Mouse (Mus musculus) hindbrain, embryonic 11.5 days (tissue): ENCODE measurements around the gene Naip1. TPM values are rescaled to one million over a fixed set of nuclear protein-coding genes. Genes with fewer than 3 reads are reported as not detected.
"Not testable (repeated sequence)": the region's sequence is repeated elsewhere in the genome, so short reads cannot be mapped to it uniquely, and the experiment has no call there.

Source experiments
- ATAC-seq: fragments of 200-750 bp; cut with Nextera tagmentation; 2 replicates; pipeline ENCODE4 v1.8.0; 2017; ENCODE audit warnings: mild to moderate bottlenecking, moderate TSS enrichment, moderate library complexity; ENCODE audit not compliant: low FRiP score
- DNase-seq: peaks from one replicate; pipeline ENCODE4 v3.0.0-alpha.2; 2015; ENCODE audit warnings: low spot score
- H3K27ac ChIP-seq: fragments of 300-500 bp; sonication (generic); 2 replicates; pipeline ENCODE4 v1.5.1; 2014; ENCODE audit warnings: mild to moderate bottlenecking, low read depth, low read length
- H3K27me3 ChIP-seq: fragments of 300-500 bp; sonication (generic); 2 replicates; pipeline ENCODE4 v1.6.1; 2014; ENCODE audit warnings: mild to moderate bottlenecking, low read length, moderate library complexity, mixed read lengths; ENCODE audit not compliant: control insufficient read depth, insufficient read depth
- H3K36me3 ChIP-seq: fragments of 300-500 bp; sonication (generic); 2 replicates; pipeline ENCODE4 v1.6.1; 2014; ENCODE audit warnings: mild to moderate bottlenecking, low read length, moderate library complexity, mixed read lengths; ENCODE audit not compliant: control insufficient read depth, insufficient read depth
- H3K4me1 ChIP-seq: fragments of 300-500 bp; sonication (generic); replicated peaks from 2 replicates; pipeline ENCODE4 v1.6.1; 2014; ENCODE audit warnings: low read length, mixed read lengths; ENCODE audit not compliant: control insufficient read depth, insufficient read depth
- H3K4me2 ChIP-seq: fragments of 300-500 bp; sonication (generic); replicated peaks from 2 replicates; pipeline ENCODE4 v1.6.1; 2014; ENCODE audit warnings: mild to moderate bottlenecking, low read depth, low read length
- H3K4me3 ChIP-seq: fragments of 300-500 bp; sonication (generic); 2 replicates; pipeline ENCODE4 v1.5.1; 2014; ENCODE audit warnings: low read depth, low read length
- H3K9ac ChIP-seq: fragments of 300-500 bp; sonication (generic); 2 replicates; pipeline ENCODE4 v1.6.1; 2014; ENCODE audit warnings: low read depth, low read length
- H3K9me3 ChIP-seq: fragments of 300-500 bp; sonication (generic); 2 replicates; pipeline ENCODE4 v1.6.1; 2016; ENCODE audit warnings: low read length; ENCODE audit not compliant: control insufficient read depth
- WGBS: fragments of 180-500 bp; shearing (Covaris S2); extraction: QIAGEN DNeasy Blood & Tissue Kit; methylation state at CpG from one replicate; pipeline ENCODE4 v1.1.7; 2014; 5-methylcytosine and 5-hydroxymethylcytosine counted together
- polyA plus RNA-seq: library from polyadenylated mRNA; unstranded; fragments of >200 nt; fragmentation: Nextera tagmentation; extraction: Ambion mirVana; gene quantifications from 2 replicates; pipeline ENCODE4 v1.2.1, GENCODE M21; 2014

The Naip1 gene
- polyA plus RNA-seq, result not detected in 2 replicates

GRCm38 (mm10) chr13:100452415-100453127 lies at the start of gene Naip1:
Naip1 (minus strand) TSS chr13:100452869.
- not testable (repeated sequence) for H3K27ac ChIP-seq, ATAC-seq, H3K9me3 ChIP-seq, H3K4me2 ChIP-seq, DNase-seq, H3K4me1 ChIP-seq, H3K36me3 ChIP-seq, H3K4me3 ChIP-seq, H3K9ac ChIP-seq, H3K27me3 ChIP-seq
- 85% methylated on average over 8 of the region's 8 CpGs for WGBS

GRCm38 (mm10) chr13:100499625-100500024 lies 47.0 kb upstream of the Naip1 start:
- H3K4me3 ChIP-seq, H3K4me2 ChIP-seq, ATAC-seq, H3K9me3 ChIP-seq, DNase-seq, H3K27me3 ChIP-seq, H3K36me3 ChIP-seq, H3K27ac ChIP-seq, H3K9ac ChIP-seq, H3K4me1 ChIP-seq: not testable (repeated sequence)

GRCm38 (mm10) chr13:100495337-100495736 lies 42.7 kb upstream of the Naip1 start:
- 84% methylated on average over 4 of the region's 4 CpGs for WGBS

GRCm38 (mm10) chr13:100494370-100494769 lies 41.7 kb upstream of the Naip1 start:
- not testable (repeated sequence) for H3K27ac ChIP-seq, H3K9me3 ChIP-seq, H3K36me3 ChIP-seq, ATAC-seq, H3K9ac ChIP-seq, H3K4me2 ChIP-seq, H3K27me3 ChIP-seq, H3K4me1 ChIP-seq, DNase-seq, H3K4me3 ChIP-seq
- 63% methylated on average over 8 of the region's 8 CpGs for WGBS

More at GRCm38 (mm10) chr13:100495337-100495736, 42.7 kb upstream of the Naip1 start:
- DNase-seq (no peak), ATAC-seq (no peak)
- no peaks in the 10 kb centered on the region for H3K36me3 ChIP-seq
- H3K4me2 ChIP-seq, result no peak overlapping the region
- no peak overlapping the region for H3K4me3 ChIP-seq
- H3K9me3 ChIP-seq, result no peaks in the 10 kb centered on the region
- no peaks in the 10 kb centered on the region for H3K27me3 ChIP-seq
- H3K4me1 ChIP-seq, result no peaks in the 10 kb centered on the region
- no peak overlapping the region for H3K27ac ChIP-seq
- no peak overlapping the region for H3K9ac ChIP-seq

GRCm38 (mm10) chr13:100493313-100493712 lies 40.6 kb upstream of the Naip1 start:
- 0 out of 2 replicates have a peak, but pooled peaks cover 1% of the 10 kb centered on the region for H3K36me3 ChIP-seq
- ATAC-seq (no peak), DNase-seq (no peak)
- no peaks in the 10 kb centered on the region for H3K27me3 ChIP-seq
- no peak overlapping the region for H3K4me2 ChIP-seq
- H3K9ac ChIP-seq, result no peak overlapping the region
- H3K9me3 ChIP-seq, result no peaks in the 10 kb centered on the region
- H3K4me3 ChIP-seq, result no peak overlapping the region
- whole genome bisulfite sequencing, result 78% methylated on average over 8 of the region's 8 CpGs
- no peak overlapping the region for H3K27ac ChIP-seq
- no peaks in the 10 kb centered on the region for H3K4me1 ChIP-seq

- no peaks in the 10 kb centered on the region for H3K9me3 ChIP-seq
- H3K4me3 ChIP-seq, result peak within 1 kb of the TSS; percentile 87
- ATAC-seq, result peak; percentile 88
- 0 out of 2 replicates have a peak, but pooled peaks cover 4% of the 10 kb centered on the region for H3K36me3 ChIP-seq
- no peaks in the 10 kb centered on the region for H3K4me1 ChIP-seq
- H3K4me2 ChIP-seq, result peak within 1 kb of the TSS; percentile 60
- peak within 1 kb of the TSS; percentile 90 for H3K9ac ChIP-seq
- H3K27me3 ChIP-seq, result no peaks in the 10 kb centered on the region
- peak within 1 kb of the TSS; percentile 89 for H3K27ac ChIP-seq
- peak; percentile 94 for DNase-seq
- under 1% methylated on average over 50 of the region's 51 CpGs for WGBS
Observed at GRCm38 (mm10) chr13:100492061-100492787, 39.6 kb upstream of the Naip1 start, which contains the start of gene Gtf2h2. Gtf2h2 (minus strand) TSS chr13:100492579.

GRCm38 (mm10) chr13:100491623-100492022 lies 39.0 kb upstream of the Naip1 start:
- Histone ChIP-seq H3K4me3 (peak overlapping the region; percentile 87), H3K36me3 (0 out of 2 replicates have a peak, but pooled peaks cover 4% of the 10 kb centered on the region), H3K9me3 (no peaks in the 10 kb centered on the region), H3K27me3 (no peaks in the 10 kb centered on the region), H3K27ac (no peak overlapping the region), H3K4me1 (no peaks in the 10 kb centered on the region), H3K4me2 (peak overlapping the region; percentile 60), H3K9ac (peak overlapping the region; percentile 90)
- 16% methylated on average over 6 of the region's 6 CpGs for WGBS
- ATAC-seq, result peak; percentile 59; the same call in 1 of the 2 replicates
- no peak for DNase-seq

GRCm38 (mm10) chr13:100490424-100490823 lies 37.8 kb upstream of the Naip1 start:
- Histone ChIP-seq H3K4me3 (no peak overlapping the region), H3K9ac (no peak overlapping the region), H3K36me3 (0 out of 2 replicates have a peak, but pooled peaks cover 4% of the 10 kb centered on the region), H3K9me3 (no peaks in the 10 kb centered on the region), H3K4me1 (no peaks in the 10 kb centered on the region), H3K27ac (no peak overlapping the region), H3K27me3 (no peaks in the 10 kb centered on the region), H3K4me2 (no peak overlapping the region)
- ATAC-seq, result no peak
- no peak for DNase-seq
- 92% methylated on average over 5 of the region's 5 CpGs for whole genome bisulfite sequencing
